Mouse (Mus musculus) liver, embryonic 15.5 days (tissue): Measurements from ENCODE around the gene Anks6. TPM values are rescaled to one million over a fixed set of nuclear protein-coding genes. Genes with fewer than 3 reads are reported as not detected.
A peak's percentile ranks its signal among the peaks of the same experiment; 100 is the strongest.

ENCODE experiments used
- ATAC-seq: fragments of 200-750 bp; cut with Nextera tagmentation; 2 replicates; pipeline ENCODE4 v1.8.0; 2017; ENCODE audit warnings: moderate number of reproducible peaks, mild to moderate bottlenecking, moderate library complexity; ENCODE audit not compliant: insufficient read depth
- H3K27ac ChIP-seq: fragments of 300-500 bp; sonication (generic); replicated peaks from 2 replicates; pipeline ENCODE4 v1.5.1; 2015; ENCODE audit warnings: mild to moderate bottlenecking, inconsistent platforms
- H3K27me3 ChIP-seq: fragments of 300-500 bp; sonication (generic); 2 replicates; pipeline ENCODE4 v1.6.1; 2015; ENCODE audit warnings: mild to moderate bottlenecking, inconsistent platforms
- H3K36me3 ChIP-seq: fragments of 300-500 bp; sonication (generic); replicated peaks from 2 replicates; pipeline ENCODE4 v1.6.1; 2015; ENCODE audit warnings: moderate library complexity, mild to moderate bottlenecking, inconsistent platforms
- H3K4me1 ChIP-seq: fragments of 300-500 bp; sonication (generic); replicated peaks from 2 replicates; pipeline ENCODE4 v1.6.1; 2015; ENCODE audit warnings: inconsistent platforms
- H3K4me2 ChIP-seq: fragments of 300-500 bp; sonication (generic); 2 replicates; pipeline ENCODE4 v1.6.1; 2015; ENCODE audit warnings: moderate library complexity, mild to moderate bottlenecking, inconsistent platforms
- H3K4me3 ChIP-seq: fragments of 300-500 bp; sonication (generic); replicated peaks from 2 replicates; pipeline ENCODE4 v1.5.1; 2015; ENCODE audit warnings: mild to moderate bottlenecking, inconsistent platforms
- H3K9ac ChIP-seq: fragments of 300-500 bp; sonication (generic); 2 replicates; pipeline ENCODE4 v1.6.1; 2015; ENCODE audit warnings: moderate library complexity, mild to moderate bottlenecking, inconsistent platforms
- H3K9me3 ChIP-seq: fragments of 300-500 bp; sonication (generic); replicated peaks from 2 replicates; pipeline ENCODE4 v1.6.1; 2016; ENCODE audit warnings: inconsistent platforms
- WGBS: fragments of 180-500 bp; shearing (Covaris S2); methylation state at CpG from one replicate; pipeline ENCODE4 v1.1.7; 2015; ENCODE audit warnings: mixed read lengths; ENCODE audit not compliant: insufficient replicate concordance; 5-methylcytosine and 5-hydroxymethylcytosine counted together
- polyA plus RNA-seq: library from polyadenylated mRNA; unstranded; fragments of >200 nt; fragmentation: Nextera tagmentation; extraction: Ambion mirVana; gene quantifications from 2 replicates; pipeline ENCODE4 v1.2.1, GENCODE M21; 2015

The Anks6 gene
- polyA plus RNA-seq, 1 experiment from 2014 or later, result 0.22 TPM

DNA sequence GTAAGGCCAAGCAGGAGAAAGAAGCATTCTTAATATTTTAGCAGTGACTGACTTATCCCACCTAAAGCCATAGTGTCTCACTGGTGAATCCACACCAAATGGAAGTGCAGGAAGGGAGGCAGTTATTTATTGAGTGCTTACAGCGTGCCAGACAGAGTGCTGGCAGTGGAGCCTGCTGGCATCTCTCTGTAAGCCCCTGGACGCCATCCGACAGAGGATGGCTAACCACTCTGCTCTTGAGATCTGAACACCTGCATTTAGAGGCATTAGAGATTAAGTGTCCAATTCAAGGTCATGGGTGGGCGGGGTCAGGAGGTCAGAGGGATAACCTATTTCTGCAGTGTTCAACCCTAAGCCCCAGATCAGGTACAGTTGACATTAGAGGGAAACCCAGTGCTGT lies 68.4 kb downstream of the Anks6 start:
- no peak for ATAC-seq
- 0 out of 2 replicates have a peak, but pooled peaks cover 2% of the 10 kb centered on the region for H3K4me1 ChIP-seq
- no peak overlapping the region for H3K4me2 ChIP-seq
- no peaks in the 10 kb centered on the region for H3K36me3 ChIP-seq
- no peak overlapping the region for H3K9ac ChIP-seq
- H3K4me3 ChIP-seq, result no peak overlapping the region
- WGBS, result 43% methylated on average over 4 of the region's 4 CpGs
- peaks cover 57% of the 10 kb centered on the region for H3K27me3 ChIP-seq
- no peaks in the 10 kb centered on the region for H3K9me3 ChIP-seq
- no peak overlapping the region for H3K27ac ChIP-seq

DNA sequence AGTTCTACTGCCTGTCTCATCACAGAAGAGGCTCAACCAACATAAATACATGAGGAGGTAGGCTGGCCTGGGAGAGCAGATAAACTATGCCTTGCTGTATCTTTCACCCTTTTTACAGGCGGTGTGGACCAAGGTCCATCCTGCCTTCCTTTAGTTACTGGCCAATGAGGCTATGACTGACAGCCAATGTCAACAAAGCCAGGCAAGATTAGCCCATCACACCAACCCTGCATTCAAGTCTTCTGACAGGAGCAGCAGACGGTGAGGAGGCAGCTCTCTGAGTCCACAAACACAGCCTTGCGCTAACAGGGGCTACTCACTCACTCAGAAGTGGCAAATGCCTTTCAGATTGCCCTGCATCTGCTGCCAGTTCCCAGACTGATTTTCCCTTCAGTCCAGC lies 69.0 kb downstream of the Anks6 start:
- H3K9ac ChIP-seq, result no peak overlapping the region

DNA sequence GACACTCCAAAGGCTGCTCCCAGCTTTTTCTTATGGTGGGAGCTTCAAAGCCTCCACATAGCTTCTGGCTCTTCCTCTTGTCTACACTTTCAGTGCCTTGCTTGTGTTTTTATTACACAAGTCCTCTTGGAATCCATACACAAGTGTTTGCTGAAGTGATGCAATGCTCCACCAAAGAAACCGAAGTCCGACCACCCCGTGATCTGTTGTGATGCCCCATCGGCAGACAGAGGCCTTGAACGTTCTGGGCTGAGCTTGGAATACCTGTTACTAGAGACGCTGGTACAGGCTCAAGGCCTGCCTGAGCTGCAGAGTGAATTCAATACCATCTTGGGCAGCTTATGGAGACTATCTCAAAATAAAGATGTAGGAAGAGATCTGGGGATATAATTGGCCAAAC lies 69.4 kb downstream of the Anks6 start:
- no peak overlapping the region for H3K4me3 ChIP-seq
- no peak overlapping the region for H3K27ac ChIP-seq
- no peaks in the 10 kb centered on the region for H3K36me3 ChIP-seq
- no peak overlapping the region for H3K4me2 ChIP-seq
- peaks cover 47% of the 10 kb centered on the region for H3K27me3 ChIP-seq
- H3K9ac ChIP-seq, result no peak overlapping the region
- H3K9me3 ChIP-seq, result no peaks in the 10 kb centered on the region
- 0 out of 2 replicates have a peak, but pooled peaks have one; percentile 40 for ATAC-seq
- WGBS, result 56% methylated on average over 6 of the region's 6 CpGs
- 0 out of 2 replicates have a peak, but pooled peaks cover 2% of the 10 kb centered on the region for H3K4me1 ChIP-seq

More for the DNA sequence above, 69.0 kb downstream of the Anks6 start:
- Histone ChIP-seq H3K36me3 (no peaks in the 10 kb centered on the region), H3K4me3 (no peak overlapping the region), H3K27ac (no peak overlapping the region), H3K9me3 (no peaks in the 10 kb centered on the region), H3K4me1 (0 out of 2 replicates have a peak, but pooled peaks cover 2% of the 10 kb centered on the region), H3K4me2 (no peak overlapping the region), H3K27me3 (peaks cover 52% of the 10 kb centered on the region)
- WGBS, result 44% methylated on average over 3 of the region's 3 CpGs
- peak; percentile 66 for ATAC-seq

DNA sequence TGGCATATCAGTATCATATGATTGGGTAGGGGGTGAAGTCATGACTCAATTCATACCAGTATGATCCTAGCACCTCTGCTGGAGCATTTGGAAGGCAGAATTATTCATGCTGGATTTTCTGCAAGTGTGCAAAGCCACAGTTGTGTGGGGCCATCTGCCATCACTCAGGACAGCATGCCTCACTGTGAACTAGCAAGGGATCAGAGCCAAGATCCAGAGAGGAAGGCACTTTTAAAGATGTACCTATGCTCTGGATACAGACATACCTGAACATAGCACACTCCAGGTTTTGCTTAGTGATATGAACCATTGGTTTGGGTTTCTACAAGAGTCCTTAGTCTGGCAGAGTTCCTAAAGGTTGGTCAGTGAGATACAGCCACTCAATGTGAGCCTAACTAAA lies 71.2 kb downstream of the Anks6 start:
- H3K4me2 ChIP-seq, result no peak overlapping the region
- H3K4me1 ChIP-seq, result 0 out of 2 replicates have a peak, but pooled peaks cover under 1% of the 10 kb centered on the region
- no peak overlapping the region for H3K9ac ChIP-seq
- no peak overlapping the region for H3K27ac ChIP-seq
- no peak for ATAC-seq
- H3K27me3 ChIP-seq, result peaks cover 29% of the 10 kb centered on the region
- H3K4me3 ChIP-seq, result no peak overlapping the region
- H3K36me3 ChIP-seq, result no peaks in the 10 kb centered on the region
- no peaks in the 10 kb centered on the region for H3K9me3 ChIP-seq

DNA sequence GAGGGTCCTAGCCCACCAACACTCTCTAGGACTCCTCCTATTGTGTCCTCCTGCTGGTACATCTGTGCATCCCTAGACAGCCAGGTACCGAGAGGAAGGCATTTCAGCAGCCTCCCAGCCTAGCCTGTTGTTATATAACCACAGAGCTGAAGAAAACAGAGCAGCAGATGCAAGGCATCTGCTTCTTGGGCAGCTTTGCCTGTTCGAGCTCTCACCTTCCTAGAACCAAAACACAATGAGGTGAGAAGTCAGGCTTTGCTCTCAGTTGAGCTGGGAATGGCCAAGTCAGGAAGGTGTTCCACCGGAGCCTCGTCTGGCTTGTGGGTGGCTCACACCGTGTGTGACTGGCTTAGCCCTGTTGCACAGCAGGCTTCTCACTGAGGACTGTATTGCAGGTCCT lies 74.3 kb downstream of the Anks6 start:
- no peaks in the 10 kb centered on the region for H3K36me3 ChIP-seq
- H3K9me3 ChIP-seq, result no peaks in the 10 kb centered on the region
- H3K4me1 ChIP-seq, result no peaks in the 10 kb centered on the region
- no peak overlapping the region for H3K27ac ChIP-seq
- WGBS, result 47% methylated on average over 5 of the region's 5 CpGs
- peaks cover 5% of the 10 kb centered on the region; the same call in 1 of the 2 replicates for H3K27me3 ChIP-seq
- H3K4me3 ChIP-seq, result no peak overlapping the region
- no peak for ATAC-seq
- H3K4me2 ChIP-seq, result no peak overlapping the region
- H3K9ac ChIP-seq, result no peak overlapping the region

DNA sequence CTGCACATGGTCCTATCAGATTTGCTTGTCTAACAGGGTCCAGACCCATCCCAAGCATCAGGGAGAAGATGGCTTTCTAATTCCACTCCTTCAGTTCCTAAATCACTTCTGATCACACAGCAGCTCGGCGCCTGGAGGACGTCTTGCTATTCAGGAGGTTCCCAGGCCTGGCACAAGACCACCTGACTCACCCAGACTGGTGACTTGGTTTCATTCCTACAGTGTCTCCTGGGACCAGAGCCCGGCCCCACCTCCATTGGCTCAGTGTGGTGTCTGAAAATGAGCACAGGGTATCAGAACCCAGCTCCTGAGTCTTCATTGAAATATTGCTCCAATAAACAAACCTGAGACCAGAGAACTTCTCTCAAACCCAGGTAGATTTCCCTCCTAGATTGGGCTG lies 75.1 kb downstream of the Anks6 start:
- no peak overlapping the region for H3K4me2 ChIP-seq
- ATAC-seq, result no peak
- H3K4me1 ChIP-seq, result no peaks in the 10 kb centered on the region
- no peaks in the 10 kb centered on the region for H3K36me3 ChIP-seq
- H3K27ac ChIP-seq, result no peak overlapping the region
- no peaks in the 10 kb centered on the region for H3K9me3 ChIP-seq
- H3K27me3 ChIP-seq, result peaks cover 5% of the 10 kb centered on the region; the same call in 1 of the 2 replicates
- no peak overlapping the region for H3K9ac ChIP-seq
- WGBS, result 55% methylated on average over 4 of the region's 4 CpGs
- H3K4me3 ChIP-seq, result no peak overlapping the region

DNA sequence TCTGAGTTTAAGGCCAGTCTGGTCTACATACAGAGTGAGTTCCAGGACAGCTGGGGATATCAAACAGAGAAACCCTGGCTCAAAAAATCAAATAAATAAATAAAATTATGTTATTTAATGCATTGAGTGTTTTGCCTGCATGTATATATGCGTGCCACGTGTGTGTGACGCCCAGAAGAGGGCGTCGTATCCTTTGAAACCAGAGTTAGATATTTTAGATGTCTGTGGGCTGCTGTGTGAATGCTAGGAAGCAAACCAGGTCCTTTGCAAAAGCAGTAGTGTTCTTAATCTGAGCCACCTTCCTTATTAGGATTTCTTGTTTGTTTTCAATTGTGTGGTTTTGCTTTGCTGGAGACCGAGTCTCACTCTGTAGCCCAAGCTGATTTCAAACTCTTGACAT lies 78.9 kb downstream of the Anks6 start:
- 62% methylated on average over 6 of the region's 6 CpGs for WGBS
- H3K27ac ChIP-seq, result no peak overlapping the region
- no peak for ATAC-seq

DNA sequence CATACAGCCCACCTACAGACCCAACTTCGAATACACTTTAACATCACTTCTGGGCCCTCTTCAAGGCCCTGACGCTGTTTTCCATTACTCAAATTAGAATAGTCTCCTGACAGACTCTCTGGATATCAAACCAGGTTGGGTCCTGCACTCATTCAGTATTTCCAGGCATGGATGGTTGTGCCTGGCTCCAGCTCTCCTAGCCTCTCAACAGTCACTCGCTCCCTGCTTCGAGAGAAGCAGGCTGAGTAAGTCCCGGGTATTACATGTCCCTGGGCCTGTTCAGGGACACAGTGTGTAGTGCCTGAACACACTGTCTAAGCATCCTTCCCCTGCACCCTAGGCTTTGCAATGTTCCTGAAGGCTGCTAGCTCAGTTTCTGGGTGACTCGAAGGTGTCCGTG lies 80.1 kb downstream of the Anks6 start:
- H3K4me2 ChIP-seq, result no peak overlapping the region
- H3K27ac ChIP-seq, result no peak overlapping the region
- WGBS, result 71% methylated on average over 7 of the region's 7 CpGs
- no peak overlapping the region for H3K4me3 ChIP-seq
- H3K27me3 ChIP-seq, result no peaks in the 10 kb centered on the region
- H3K9ac ChIP-seq, result no peak overlapping the region
- H3K4me1 ChIP-seq, result no peaks in the 10 kb centered on the region
- no peaks in the 10 kb centered on the region for H3K36me3 ChIP-seq
- ATAC-seq, result no peak
- H3K9me3 ChIP-seq, result no peaks in the 10 kb centered on the region

More for the DNA sequence above, 78.9 kb downstream of the Anks6 start:
- Histone ChIP-seq H3K4me3 (no peak overlapping the region), H3K4me2 (no peak overlapping the region), H3K9ac (no peak overlapping the region), H3K4me1 (no peaks in the 10 kb centered on the region), H3K27me3 (no peaks in the 10 kb centered on the region), H3K9me3 (no peaks in the 10 kb centered on the region), H3K36me3 (no peaks in the 10 kb centered on the region)

DNA sequence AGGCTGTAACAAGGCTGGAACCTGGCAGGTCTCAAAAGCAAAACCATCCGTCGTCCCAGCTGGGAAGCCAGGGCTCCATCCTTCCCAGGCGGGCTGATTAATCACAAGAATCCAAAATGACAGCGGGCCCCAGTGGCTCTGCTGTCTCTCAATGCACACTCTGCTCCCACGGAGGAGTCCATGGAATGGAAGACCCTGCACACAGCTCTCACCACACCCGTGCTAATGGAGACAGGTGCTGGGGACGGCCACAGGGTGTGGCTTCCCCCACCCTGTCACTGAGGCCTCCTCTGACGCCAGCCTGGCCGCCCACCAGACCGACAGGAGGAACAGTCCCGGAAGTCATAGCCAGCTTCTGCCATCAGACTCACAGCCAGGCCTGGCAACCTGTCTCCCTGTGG lies 80.6 kb downstream of the Anks6 start:
- Histone ChIP-seq H3K36me3 (no peaks in the 10 kb centered on the region), H3K9me3 (no peaks in the 10 kb centered on the region), H3K9ac (no peak overlapping the region), H3K27ac (no peak overlapping the region), H3K27me3 (no peaks in the 10 kb centered on the region), H3K4me2 (no peak overlapping the region), H3K4me3 (no peak overlapping the region), H3K4me1 (no peaks in the 10 kb centered on the region)
- 60% methylated on average over 11 of the region's 11 CpGs for WGBS
- no peak for ATAC-seq

DNA sequence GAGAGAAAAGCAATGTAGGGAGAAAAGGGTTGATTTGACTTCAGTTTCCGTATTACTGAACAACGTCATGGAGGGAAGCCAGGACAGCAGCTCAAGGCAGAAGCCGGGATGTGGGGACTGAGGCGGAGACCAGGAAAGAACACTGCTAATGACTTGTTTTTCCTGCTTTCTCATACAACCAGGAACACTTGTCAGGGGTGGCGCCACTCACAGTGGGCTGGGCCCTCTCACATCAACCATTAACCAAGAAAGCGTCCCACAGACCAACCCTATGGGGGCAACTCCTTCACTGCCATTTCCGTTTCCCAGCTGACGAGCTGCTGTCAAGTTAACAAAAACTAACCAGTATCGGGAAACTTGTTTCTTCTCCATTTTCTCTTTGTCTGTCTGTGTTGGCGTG lies 83.9 kb downstream of the Anks6 start:
- 52% methylated on average over 10 of the region's 10 CpGs for WGBS
- no peak overlapping the region for H3K4me2 ChIP-seq

DNA sequence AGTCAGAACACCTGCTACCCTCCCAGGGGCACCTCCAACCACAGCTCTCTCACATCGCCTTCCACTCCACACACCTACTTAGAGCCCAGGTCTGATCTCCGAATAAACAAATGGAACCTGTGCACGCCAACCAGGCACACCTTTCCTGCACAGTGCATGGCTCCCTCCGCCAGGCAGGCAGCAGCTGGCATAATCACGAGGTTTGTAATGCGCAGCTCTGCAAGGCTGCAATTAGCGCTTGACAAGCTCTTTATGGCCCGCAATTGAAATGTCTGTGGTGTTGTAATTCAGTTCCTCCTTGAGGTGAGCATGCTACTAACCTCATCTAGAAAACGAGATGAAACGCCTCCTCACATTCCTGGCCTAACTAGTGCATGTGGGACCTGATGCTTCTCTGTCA lies 89.2 kb downstream of the Anks6 start:
- Histone ChIP-seq H3K36me3 (no peaks in the 10 kb centered on the region), H3K27me3 (no peaks in the 10 kb centered on the region), H3K4me3 (no peak overlapping the region), H3K9ac (no peak overlapping the region), H3K4me2 (no peak overlapping the region), H3K27ac (no peak overlapping the region), H3K9me3 (no peaks in the 10 kb centered on the region), H3K4me1 (no peaks in the 10 kb centered on the region)
- WGBS, result 58% methylated on average over 10 of the region's 10 CpGs
- no peak for ATAC-seq

More for the DNA sequence above, 83.9 kb downstream of the Anks6 start:
- no peaks in the 10 kb centered on the region for H3K4me1 ChIP-seq
- H3K27me3 ChIP-seq, result no peaks in the 10 kb centered on the region
- H3K4me3 ChIP-seq, result no peak overlapping the region
- ATAC-seq, result no peak
- H3K9ac ChIP-seq, result no peak overlapping the region
- no peaks in the 10 kb centered on the region for H3K9me3 ChIP-seq
- H3K36me3 ChIP-seq, result no peaks in the 10 kb centered on the region
- H3K27ac ChIP-seq, result no peak overlapping the region

DNA sequence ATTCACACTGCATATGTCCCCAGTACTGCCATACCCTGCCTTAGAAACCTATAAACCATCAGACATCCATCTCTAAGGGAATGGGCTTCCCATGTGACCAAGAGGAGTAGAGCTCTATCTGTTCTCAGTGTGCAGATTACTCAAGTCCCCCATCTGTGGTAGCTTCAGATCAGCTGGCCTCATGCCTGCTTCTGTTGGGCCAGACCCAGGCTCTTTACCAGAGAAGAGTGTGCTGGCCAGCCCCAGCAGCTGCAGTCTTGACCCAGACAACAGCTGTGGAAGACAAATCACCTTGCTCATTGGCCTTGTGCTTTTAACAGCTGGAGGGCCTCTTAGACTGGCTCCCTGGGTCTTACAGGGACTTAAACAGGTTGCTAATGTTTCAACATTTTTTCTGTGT lies 90.7 kb downstream of the Anks6 start:
- H3K4me3 ChIP-seq, result no peak overlapping the region
- no peak overlapping the region for H3K9ac ChIP-seq
- no peak overlapping the region for H3K4me2 ChIP-seq
- ATAC-seq, result no peak
- H3K9me3 ChIP-seq, result no peaks in the 10 kb centered on the region
- no peaks in the 10 kb centered on the region for H3K27me3 ChIP-seq
- no peaks in the 10 kb centered on the region; the same call in 1 of the 2 replicates for H3K4me1 ChIP-seq
- H3K36me3 ChIP-seq, result no peaks in the 10 kb centered on the region
- H3K27ac ChIP-seq, result no peak overlapping the region
